Mouse (Mus musculus): ENCODE measurements around the gene Gins2. TPM values are rescaled to one million over a fixed set of nuclear protein-coding genes. Genes with fewer than 3 reads are reported as not detected.

Gins2 gene
- total and polyA plus RNA-seq, 3 experiments: 39.6 to 150 (median 49.3) TPM

DNA sequence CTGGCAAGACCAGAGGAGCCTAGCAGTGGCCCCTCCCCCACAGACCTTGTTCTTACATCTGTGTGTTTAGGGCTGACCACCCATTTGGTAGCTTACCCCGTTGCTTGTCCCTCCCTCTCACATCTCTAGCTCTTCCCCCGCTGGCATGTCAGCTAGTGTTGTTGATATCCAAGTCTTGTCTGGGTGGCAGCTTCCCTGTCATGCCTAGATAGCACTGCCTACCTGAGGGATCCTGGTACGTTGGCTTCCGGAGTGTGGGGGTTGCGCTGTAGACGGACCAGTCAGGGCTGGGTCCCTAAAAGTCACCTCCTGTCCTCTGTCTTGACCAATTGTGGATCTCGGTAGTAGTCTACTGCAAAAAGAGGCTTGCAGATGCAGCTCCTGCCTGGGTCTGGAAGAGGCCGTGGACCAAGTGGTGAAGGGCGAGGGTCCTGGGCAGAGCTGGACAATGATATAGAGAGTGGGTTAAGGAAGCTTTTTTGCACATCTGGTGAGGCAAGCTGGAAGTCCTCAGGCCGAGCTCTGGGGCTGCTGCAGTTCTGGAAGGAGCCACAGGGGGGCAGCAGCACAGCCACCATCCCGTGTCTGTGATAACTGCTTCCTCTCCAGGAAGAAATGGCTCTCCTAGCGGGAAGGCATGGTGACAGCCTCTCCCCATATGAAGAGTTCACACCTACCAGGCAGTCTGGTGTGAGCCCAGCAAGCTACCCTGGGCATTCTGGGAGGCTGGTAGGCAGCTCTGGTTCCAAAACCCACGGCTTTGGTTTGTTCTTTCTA lies 19.0 kb downstream of the Gins2 start:
- TF ChIP-seq USF2 (IDR thresholded peaks at IDR 0.05; ENCODE audit: borderline replicate concordance in 1 of 2, insufficient read depth in 1 of 2, low read depth in 1 of 2, low read length in 2 of 2) (no peak), SIN3A (IDR thresholded peaks at IDR 0.05; ENCODE audit: low read length) (peak; percentile 39; the same call in 1 of the 2 replicates), GABPA (IDR thresholded peaks at IDR 0.05; ENCODE audit: low read depth, low read length) (no peak), USF1 (IDR thresholded peaks at IDR 0.05; ENCODE audit: low read depth, low read length) (no peak), ZC3H11A (IDR thresholded peaks at IDR 0.05; ENCODE audit: low read depth, low read length) (0 out of 2 replicates have a peak, but pooled peaks have one; percentile 18), ZMIZ1 (IDR thresholded peaks at IDR 0.05; ENCODE audit: low read depth, low read length) (no peak), MAZ (IDR thresholded peaks at IDR 0.05; ENCODE audit: low read depth, low read length) (no peak), MEF2A (IDR thresholded peaks at IDR 0.05; ENCODE audit: extremely low read depth, insufficient replicate concordance, low read depth, low read length, poor library complexity, severe bottlenecking) (no peak), POLR2A (IDR thresholded peaks at IDR 0.05; ENCODE audit: control insufficient read depth in 1 of 2, insufficient read depth in 1 of 2, low read depth in 1 of 2, low read length in 2 of 2, poor library complexity in 1 of 2) (no peak; a peak in 1 of 4 replicates), MXI1 (IDR thresholded peaks at IDR 0.05; ENCODE audit: low read depth, low read length) (no peak), UBTF (IDR thresholded peaks at IDR 0.05; ENCODE audit: borderline replicate concordance, insufficient read depth, low read depth, low read length) (no peak), MYC (IDR thresholded peaks at IDR 0.05; ENCODE audit: low read depth, low read length) (no peak), NELFE (IDR thresholded peaks at IDR 0.05; ENCODE audit: low read depth, low read length) (no peak), HCFC1 (IDR thresholded peaks at IDR 0.05; ENCODE audit: low read depth, low read length) (no peak), BHLHE40 (IDR thresholded peaks at IDR 0.05; ENCODE audit: borderline replicate concordance, low read depth, low read length) (no peak), CTCF (IDR thresholded peaks at IDR 0.05 in 2 of 3, conservative IDR thresholded peaks at IDR 0.05 in 1 of 3; ENCODE audit: control insufficient read depth in 1 of 3, insufficient read depth in 1 of 3, low read depth in 2 of 3, low read length in 3 of 3, poor library complexity in 1 of 3, severe bottlenecking in 1 of 3) (peak; percentile 76 to 97 (median 90)), MAFK (IDR thresholded peaks at IDR 0.05; ENCODE audit: borderline replicate concordance, low read depth, low read length) (no peak), NRF1 (IDR thresholded peaks at IDR 0.05; ENCODE audit: insufficient read depth, low read depth, low read length, poor library complexity, severe bottlenecking) (no peak), ZKSCAN1 (IDR thresholded peaks at IDR 0.05; ENCODE audit: low read depth, low read length) (no peak), RAD21 (IDR thresholded peaks at IDR 0.05; ENCODE audit: low read depth, low read length) (peak; percentile 30), E2F4 (IDR thresholded peaks at IDR 0.05; ENCODE audit: borderline replicate concordance, low read depth, low read length) (no peak), EP300 (IDR thresholded peaks at IDR 0.05; ENCODE audit: low read depth in 1 of 2, low read length in 2 of 2) (no peak), SMC3 (IDR thresholded peaks at IDR 0.05; ENCODE audit: low read depth, low read length) (peak; percentile 67), TCF12 (IDR thresholded peaks at IDR 0.05; ENCODE audit: low read depth, low read length) (no peak), GATA1 (IDR thresholded peaks at IDR 0.05; ENCODE audit: low read depth, low read length) (no peak), ELF1 (IDR thresholded peaks at IDR 0.05; ENCODE audit: low read depth, low read length) (0 out of 2 replicates have a peak, but pooled peaks have one; percentile 32), MAX (IDR thresholded peaks at IDR 0.05; ENCODE audit: low read length) (no peak), ZNF384 (IDR thresholded peaks at IDR 0.05; ENCODE audit: low read depth, low read length) (no peak), JUND (IDR thresholded peaks at IDR 0.05; ENCODE audit: low read depth, low read length) (no peak), TBP (IDR thresholded peaks at IDR 0.05; ENCODE audit: low read depth, low read length) (no peak), POLR2AphosphoS2 (IDR thresholded peaks at IDR 0.05; ENCODE audit: low read length) (0 out of 2 replicates have a peak, but pooled peaks have one; percentile 14)
- Histone ChIP-seq H3K79me2 (ENCODE audit: control insufficient read depth, insufficient read depth, low read length, poor library complexity) (no peaks in the 10 kb centered on the region; the same call in 1 of the 2 replicates), H3K4me3 (ENCODE audit: control insufficient read depth in 1 of 2, insufficient read depth in 1 of 2, low read depth in 2 of 2, low read length in 2 of 2) (no peak overlapping the region), H3K9me3 (replicated peaks; ENCODE audit: insufficient read depth, low read length) (no peaks in the 10 kb centered on the region), H3K27ac (ENCODE audit: control insufficient read depth, low read depth, low read length) (no peak overlapping the region), H3K27me3 (ENCODE audit: control insufficient read depth in 1 of 2, insufficient read depth in 2 of 2, low read length in 2 of 2) (no peaks in the 10 kb centered on the region), H3K36me3 (ENCODE audit: control insufficient read depth in 1 of 2, insufficient read depth in 2 of 2, low read length in 2 of 2) (peaks cover 0 to 27% of the 10 kb centered on the region in 2 experiments; a peak in 2 of 4 replicates), H3K9ac (ENCODE audit: control insufficient read depth, low read depth, low read length, poor library complexity, severe bottlenecking) (no peak overlapping the region), H3K4me1 (ENCODE audit: control insufficient read depth in 1 of 2, insufficient read depth in 2 of 2, low read length in 2 of 2) (no peaks in the 10 kb centered on the region)
- DNase-seq (ENCODE audit: low read depth, low spot score): peak; percentile 74
